Mouse (Mus musculus): ENCODE results near the gene Gm45233.

The Gm45233 gene

GRCm38 (mm10) chr7:43511707-43512478 is 68.0 kb downstream of the Gm45233 start:
- in situ Hi-C loops (cut with MboI): no loop called here

- in situ Hi-C loops (cut with MboI): no loop called here
These were observed 68.6 kb downstream of the Gm45233 start for GRCm38 (mm10) chr7:43512519-43512918.
